Mouse (Mus musculus) lung, adult 2 months (tissue): ENCODE measurements around the gene Serhl.

Experiments used
- CTCF ChIP-seq: fragments of 200-500 bp; IDR thresholded peaks from 2 replicates; pipeline ENCODE4 v1.5.1; 2011; ENCODE audit warnings: mild to moderate bottlenecking, low read length, control low read depth; ENCODE audit not compliant: insufficient read depth
- POLR2A ChIP-seq: fragments of 200-500 bp; IDR thresholded peaks from 2 replicates; pipeline ENCODE4 v1.6.1; 2011; ENCODE audit warnings: low read depth, mild to moderate bottlenecking, control low read depth, low read length, borderline replicate concordance; ENCODE audit errors: extremely low read depth

- TF ChIP-seq CTCF, result no peak
- TF ChIP-seq POLR2A, result no peak
Observed at GRCm38 (mm10) chr15:83042655-83043361, 46.5 kb upstream of the Serhl start.
